Mouse (Mus musculus) cerebellum, adult 2 months (tissue): ENCODE results near the gene Baz1a.

Source experiments
- CTCF ChIP-seq: fragments of 200-500 bp; IDR thresholded peaks from 2 replicates; pipeline ENCODE4 v1.5.1; 2011; ENCODE audit warnings: low read depth, mild to moderate bottlenecking, control low read depth, low read length, moderate library complexity, borderline replicate concordance; ENCODE audit not compliant: insufficient read depth
- POLR2A ChIP-seq: fragments of 200-500 bp; IDR thresholded peaks from 2 replicates; pipeline ENCODE4 v1.6.1; 2011; ENCODE audit warnings: low read length, control low read depth, borderline replicate concordance; ENCODE audit not compliant: insufficient read depth

DNA sequence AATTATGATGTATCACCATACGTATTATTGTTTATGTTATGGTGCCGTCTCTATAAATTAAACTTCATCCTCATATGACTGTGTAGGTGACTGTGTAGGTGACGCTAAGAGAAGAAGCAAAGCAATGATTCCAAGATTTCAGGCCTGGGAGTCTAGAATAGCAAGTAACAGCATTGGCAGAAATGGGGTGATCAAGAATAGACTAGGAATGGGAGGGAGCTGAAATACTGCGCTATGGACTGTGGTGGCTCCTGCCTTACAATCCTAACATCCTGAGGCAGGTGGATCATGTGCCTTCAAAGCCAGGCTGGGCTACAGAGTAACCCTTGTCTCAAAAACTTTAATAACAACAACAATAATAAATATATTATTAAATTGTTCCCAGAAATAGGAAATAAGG, 19.7 kb downstream of the Baz1a start:
- no peak for TF ChIP-seq CTCF
- no peak for TF ChIP-seq POLR2A
